Mouse (Mus musculus) spleen, adult 2 months (tissue): ENCODE measurements around the gene Grid2.

ENCODE experiments used
- CTCF ChIP-seq: fragments of 200-500 bp; IDR thresholded peaks from 2 replicates; pipeline ENCODE4 v1.5.1; 2011; ENCODE audit warnings: mild to moderate bottlenecking, inconsistent platforms; ENCODE audit not compliant: insufficient read depth, insufficient read length, insufficient replicate concordance; ENCODE audit errors: extremely low read depth
- POLR2A ChIP-seq: fragments of 200-500 bp; IDR thresholded peaks from 2 replicates; pipeline ENCODE4 v1.6.1; 2011; ENCODE audit warnings: low read depth, low read length, inconsistent platforms

GRCm38 (mm10) chr6:63342438-63343004, 86.8 kb downstream of the Grid2 start:
- TF ChIP-seq CTCF: no peak
- no peak for TF ChIP-seq POLR2A
